Mouse (Mus musculus) small intestine, adult 2 months (tissue): ENCODE data around the gene Cmtr2.

Experiments used
- CTCF ChIP-seq: fragments of 200-500 bp; IDR thresholded peaks from 2 replicates; pipeline ENCODE4 v1.5.1; 2012; ENCODE audit warnings: low read depth, mild to moderate bottlenecking, control low read depth, inconsistent platforms, low read length, moderate library complexity, mixed read lengths; ENCODE audit not compliant: insufficient replicate concordance, insufficient read length; ENCODE audit errors: extremely low read depth
- POLR2A ChIP-seq: fragments of 200-500 bp; IDR thresholded peaks from 2 replicates; pipeline ENCODE4 v1.6.1; 2012; ENCODE audit warnings: low read depth, mild to moderate bottlenecking, control low read depth, inconsistent platforms, low read length, moderate library complexity

GRCm38 (mm10) chr8:110247238-110247637, 31.8 kb downstream of the Cmtr2 start:
- TF ChIP-seq POLR2A (no peak), CTCF (no peak)
